Mouse (Mus musculus) left cerebral cortex, postnatal 36 days (tissue): ENCODE results near the gene Ppp1r9b. TPM values are rescaled to one million over a fixed set of nuclear protein-coding genes. Genes with fewer than 3 reads are reported as not detected.

ENCODE experiments used
- DNase-seq, 2 experiments: peaks; one replicate each; pipeline ENCODE4 v3.0.0; 2021 to 2022; ENCODE audit warnings: low spot score in 2 of 2, mixed read lengths in 1 of 2
- intact Hi-C: fragments of 180-260 bp; cut with DNase I; formaldehyde crosslinking; loops from one replicate; pipeline ENCODE4 v1.15.1; 2025
- total RNA-seq, 2 experiments: library from RNA; stranded (reverse); gene quantifications; 2 replicates each; pipeline ENCODE4 v1.2.3; 2021

The Ppp1r9b gene
- total RNA-seq, 2 experiments from 2014 or later: 700 to 743 TPM

GRCm38 (mm10) chr11:94973313-94973712, 17.5 kb upstream of the Ppp1r9b start:
- intact Hi-C loops: loop anchor here (10.0 kb wide), 1 partner anchor 131 kb away; no protein-coding TSS in a partner anchor

DNA sequence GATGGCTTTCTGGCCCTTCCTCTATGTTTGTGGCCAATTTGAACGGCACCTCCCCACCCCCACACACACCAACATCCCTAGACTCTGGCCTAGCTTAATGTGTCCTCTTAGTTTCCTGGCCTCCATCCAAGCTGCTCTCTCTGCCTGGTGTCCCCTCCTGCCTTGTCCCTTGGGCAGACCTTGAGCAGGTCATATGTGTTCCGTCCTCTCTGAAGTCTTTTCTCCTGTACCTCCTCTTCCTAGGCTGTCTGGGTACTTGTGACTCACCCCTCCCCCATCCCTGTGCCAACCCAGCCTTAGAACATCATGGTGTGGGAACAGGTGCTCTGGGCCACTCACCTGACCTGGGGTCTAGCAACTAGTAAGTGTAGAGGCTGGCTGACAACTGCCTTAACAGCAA, 15.9 kb upstream of the Ppp1r9b start:
- intact Hi-C loops: loop anchor here (10.0 kb wide), 1 partner anchor 130 kb away; no protein-coding TSS in a partner anchor
- DNase-seq: no peak

More at GRCm38 (mm10) chr11:94973313-94973712, 17.5 kb upstream of the Ppp1r9b start:
- DNase-seq: no peak

DNA sequence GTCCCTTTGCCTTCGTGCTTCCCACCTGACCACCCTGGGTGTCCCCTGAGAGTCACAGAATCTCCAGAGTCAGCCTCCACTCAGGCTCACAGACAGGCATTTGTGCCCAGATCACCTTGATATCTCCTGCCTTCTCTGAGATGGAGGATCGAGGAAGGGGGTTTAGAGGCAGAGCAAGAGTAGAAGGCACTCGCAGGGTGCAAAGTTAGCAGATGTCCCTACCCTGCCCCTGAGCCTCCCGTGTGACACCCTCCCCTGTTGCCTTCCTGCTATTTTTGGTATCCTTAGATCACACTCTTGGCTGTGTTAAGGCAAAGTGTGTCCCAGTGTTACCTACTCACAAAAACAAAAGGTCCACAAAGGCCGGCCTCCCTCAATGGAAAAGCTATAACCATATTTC, 14.6 kb upstream of the Ppp1r9b start, which contains the start of gene Sgca:
Sgca (minus strand) TSS at position 129 of the 400 bp plus-strand sequence.
- intact Hi-C loops: loop anchor here (10.0 kb wide), 1 partner anchor 129 kb away; no protein-coding TSS in a partner anchor
- DNase-seq: no peak

GRCm38 (mm10) chr11:94978178-94978915, 12.5 kb upstream of the Ppp1r9b start:
- intact Hi-C loops: loop anchor here (2.0 to 10.0 kb wide), 2 partner anchors 22 to 126 kb away; no protein-coding TSS in a partner anchor
- DNase-seq: peak in 1 of 2 experiments; percentile 3

- peak; percentile 96 to 98 for DNase-seq
- intact Hi-C loops: loop anchor here (1.0 to 10.0 kb wide), 3 partner anchors 10 to 126 kb away; no protein-coding TSS in a partner anchor
Observed at GRCm38 (mm10) chr11:94978947-94979346, 11.9 kb upstream of the Ppp1r9b start.

DNA sequence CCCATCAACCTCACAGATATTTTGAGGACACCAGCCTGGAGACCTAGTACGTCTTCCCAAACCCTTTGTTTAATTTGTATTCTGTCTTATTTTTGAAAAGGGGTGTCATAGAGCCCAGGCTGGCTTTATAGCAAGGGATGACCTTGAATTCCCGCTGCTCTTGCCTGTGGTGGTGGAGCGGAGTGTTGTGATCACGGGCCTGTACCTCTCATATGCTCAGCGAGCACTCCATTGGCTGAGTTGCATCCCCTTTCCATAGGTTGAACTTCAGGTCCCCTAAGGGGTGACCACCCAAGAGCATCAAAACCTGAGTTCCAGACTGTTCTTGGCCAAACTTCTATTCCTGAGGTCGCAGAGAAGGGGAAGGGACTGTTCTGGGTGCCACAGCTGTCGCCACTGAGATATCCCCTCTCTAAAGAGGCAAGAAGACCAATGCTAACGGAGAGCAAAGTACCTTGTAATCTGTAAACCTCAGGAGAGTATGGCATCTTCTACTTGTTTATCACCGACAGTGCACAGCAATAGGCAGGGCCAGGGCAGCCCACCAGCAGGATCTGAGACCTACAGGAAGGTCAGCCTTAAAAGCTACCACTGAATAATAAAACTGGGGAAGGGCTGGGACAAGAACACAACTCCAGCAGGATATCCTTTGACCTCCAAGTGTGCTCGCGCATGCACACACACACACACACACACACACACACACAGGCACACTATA, 11.2 kb upstream of the Ppp1r9b start:
- intact Hi-C loops: loop anchor here (1.0 to 10.0 kb wide), 3 partner anchors 10 to 125 kb away; no protein-coding TSS in a partner anchor
- DNase-seq: no peak

GRCm38 (mm10) chr11:94985140-94985539, 5.7 kb upstream of the Ppp1r9b start:
- DNase-seq: no peak
- intact Hi-C loops: no loop called here

GRCm38 (mm10) chr11:94985822-94986221, 5.0 kb upstream of the Ppp1r9b start:
- DNase-seq: no peak
- intact Hi-C loops: no loop called here

DNA sequence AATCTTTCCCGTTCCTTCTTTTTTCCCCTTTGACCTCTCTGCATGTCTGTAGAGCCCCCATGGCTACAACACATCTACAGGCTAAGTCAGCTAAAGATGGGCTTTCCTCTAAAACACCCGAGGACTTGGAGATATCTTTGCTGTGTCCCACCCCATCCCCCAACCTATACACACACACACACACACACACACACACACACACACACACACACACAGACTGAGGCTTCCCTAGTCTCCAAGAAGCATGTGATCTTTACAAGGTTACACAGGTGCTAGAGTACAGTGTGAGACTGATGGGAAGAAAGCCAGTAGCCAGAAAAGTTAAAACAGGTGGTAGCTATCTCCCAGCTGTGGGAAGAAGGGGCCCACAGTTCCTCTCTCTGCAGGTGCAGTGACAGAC, 4.4 kb upstream of the Ppp1r9b start:
- DNase-seq: no peak
- intact Hi-C loops: no loop called here

DNA sequence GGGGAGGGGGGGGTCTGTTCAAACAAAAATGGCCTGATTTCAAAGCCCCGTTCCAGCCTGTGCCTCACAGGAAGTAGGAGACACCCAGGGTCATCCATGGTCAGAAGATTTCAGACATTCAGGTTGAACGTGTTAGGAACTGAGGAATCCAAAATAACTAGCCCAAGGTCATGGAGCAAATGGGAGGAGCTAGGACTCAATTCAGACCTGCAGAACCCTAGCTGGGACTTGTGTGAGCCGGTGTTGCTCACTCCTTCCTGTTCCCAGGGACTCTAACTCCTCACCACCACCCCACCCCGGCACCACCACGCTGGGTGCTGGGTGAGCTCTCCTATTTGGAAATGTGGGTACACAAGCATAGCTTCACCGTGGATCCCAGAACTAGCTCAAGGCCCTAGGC, 3.5 kb upstream of the Ppp1r9b start:
- no peak for DNase-seq
- intact Hi-C loops: no loop called here

DNA sequence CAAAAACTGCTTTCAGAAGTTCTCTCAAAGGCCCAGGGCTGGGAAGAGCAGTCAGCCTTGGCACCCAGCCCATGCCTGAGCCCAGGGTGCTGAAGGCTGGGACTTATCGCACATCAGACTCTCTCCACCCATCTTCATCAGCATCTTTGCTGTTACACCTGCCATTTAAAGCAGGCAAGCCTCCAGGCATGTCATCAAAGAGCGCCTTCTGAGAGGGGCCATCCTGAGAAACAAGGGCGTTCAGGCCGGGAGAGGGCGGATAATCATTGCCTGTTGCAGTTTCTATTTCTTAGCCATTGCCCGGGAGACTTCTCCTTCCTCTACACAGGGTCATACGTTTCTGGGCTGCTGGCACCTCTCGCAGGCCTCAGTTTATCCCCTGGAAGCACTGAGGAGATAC, 3.0 kb upstream of the Ppp1r9b start:
- intact Hi-C loops: no loop called here
- no peak for DNase-seq

GRCm38 (mm10) chr11:94988780-94989561, 1.9 kb upstream of the Ppp1r9b start:
- intact Hi-C loops: loop anchor here (1.0 kb wide), 1 partner anchor 10 kb away; no protein-coding TSS in a partner anchor
- DNase-seq: peak in 1 of 2 experiments; percentile 58

GRCm38 (mm10) chr11:94989562-94990017, 1.2 kb upstream of the Ppp1r9b start:
- intact Hi-C loops: loop anchor here (1.0 to 5.0 kb wide), 2 partner anchors 10 to 53 kb away; partner anchors contain the start of gene Pdk2
- DNase-seq: peak; percentile 81 to 82

GRCm38 (mm10) chr11:94990102-94990748, 610 bp upstream of the Ppp1r9b start:
- intact Hi-C loops: loop anchor here (5.0 kb wide), 1 partner anchor 52 kb away; the partner anchor contains the start of gene Pdk2
- DNase-seq: no peak

DNA sequence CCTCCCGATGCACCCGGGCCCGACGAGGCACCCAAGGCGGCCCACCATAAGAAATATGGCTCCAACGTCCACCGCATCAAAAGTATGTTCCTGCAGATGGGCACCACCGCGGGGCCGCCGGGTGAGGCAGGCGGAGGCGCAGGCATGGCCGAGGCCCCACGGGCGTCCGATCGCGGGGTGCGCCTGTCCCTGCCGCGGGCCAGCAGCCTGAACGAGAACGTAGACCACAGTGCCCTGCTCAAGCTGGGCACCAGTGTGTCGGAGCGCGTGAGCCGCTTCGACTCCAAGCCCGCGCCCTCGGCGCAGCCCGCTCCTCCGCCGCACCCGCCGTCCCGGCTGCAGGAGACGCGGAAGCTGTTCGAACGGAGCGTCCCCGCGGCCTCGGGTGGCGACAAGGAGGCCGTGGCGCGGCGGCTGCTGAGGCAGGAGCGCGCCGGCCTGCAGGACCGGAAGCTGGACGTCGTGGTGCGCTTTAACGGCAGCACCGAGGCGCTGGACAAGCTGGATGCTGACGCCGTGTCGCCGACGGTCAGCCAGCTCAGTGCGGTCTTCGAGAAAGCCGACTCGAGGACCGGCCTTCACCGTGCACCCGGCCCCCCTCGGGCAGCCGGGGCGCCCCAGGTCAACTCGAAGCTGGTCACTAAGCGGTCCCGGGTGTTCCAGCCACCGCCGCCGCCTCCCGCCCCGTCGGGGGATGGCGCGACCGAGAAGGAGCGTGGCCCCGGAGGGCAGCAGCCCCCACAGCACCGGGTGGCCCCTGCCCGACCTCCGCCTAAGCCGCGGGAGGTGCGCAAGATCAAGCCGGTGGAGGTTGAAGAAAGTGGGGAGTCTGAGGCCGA, 1.0 kb downstream of the Ppp1r9b start:
- intact Hi-C loops: loop anchor here (5.0 kb wide), 1 partner anchor 50 kb away; the partner anchor contains the start of gene Pdk2
- peak in 1 of 2 experiments; percentile 69 for DNase-seq

DNA sequence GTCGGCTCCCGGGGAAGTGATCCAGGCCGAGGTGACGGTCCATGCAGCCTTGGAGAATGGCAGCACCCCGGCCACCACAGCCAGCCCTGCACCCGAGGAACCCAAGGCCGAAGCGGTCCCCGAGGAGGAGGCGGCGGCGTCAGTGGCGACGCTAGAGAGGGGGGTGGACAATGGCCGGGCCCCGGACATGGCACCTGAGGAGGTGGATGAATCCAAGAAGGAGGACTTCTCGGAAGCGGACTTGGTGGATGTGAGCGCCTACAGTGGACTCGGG, 1.6 kb downstream of the Ppp1r9b start:
- DNase-seq: no peak
- intact Hi-C loops: loop anchor here (5.0 kb wide), 1 partner anchor 50 kb away; the partner anchor contains the start of gene Pdk2

DNA sequence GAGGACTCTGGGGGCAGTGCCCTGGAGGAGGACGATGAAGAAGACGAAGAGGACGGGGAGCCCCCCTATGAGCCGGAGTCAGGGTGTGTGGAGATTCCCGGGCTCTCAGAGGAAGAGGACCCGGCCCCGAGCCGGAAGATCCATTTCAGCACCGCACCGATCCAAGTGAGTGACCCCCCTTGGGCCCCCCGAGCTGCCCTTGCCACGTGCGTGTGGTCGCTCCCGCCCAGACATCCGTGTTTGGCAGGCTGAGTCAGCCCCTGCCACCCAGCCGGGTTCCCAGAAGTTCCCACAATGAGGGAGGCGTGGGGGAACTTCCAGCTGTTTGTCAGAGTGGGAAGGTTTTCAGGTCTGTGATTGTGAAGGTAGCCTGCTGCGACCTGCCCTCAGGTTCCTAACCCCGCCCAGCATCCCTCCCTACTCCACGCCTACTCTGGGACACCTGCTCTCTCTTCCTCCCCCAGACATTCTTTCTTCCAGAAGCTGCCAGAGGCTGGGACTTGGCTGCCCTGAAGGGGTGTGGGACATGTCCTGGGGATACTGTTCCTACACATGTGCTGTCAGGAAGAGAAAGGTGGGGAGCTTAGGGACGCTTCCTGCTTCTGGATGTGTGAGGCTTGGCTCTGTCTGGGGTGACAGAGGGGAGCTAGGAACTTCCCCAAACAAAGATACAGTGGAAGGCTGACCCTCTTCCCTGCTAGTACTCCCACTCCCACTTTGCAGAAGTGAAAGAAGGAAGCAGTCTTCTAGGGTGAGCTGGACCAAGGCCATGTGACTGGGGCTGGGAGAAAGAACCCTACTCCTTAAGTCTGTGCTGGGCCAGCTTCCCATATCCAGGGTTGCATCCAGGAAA, 2.1 kb downstream of the Ppp1r9b start:
- intact Hi-C loops: loop anchor here (5.0 kb wide), 1 partner anchor 49 kb away; the partner anchor contains the start of gene Pdk2
- peak in 1 of 2 experiments; percentile 49 for DNase-seq
